In the genomic region with DNA sequence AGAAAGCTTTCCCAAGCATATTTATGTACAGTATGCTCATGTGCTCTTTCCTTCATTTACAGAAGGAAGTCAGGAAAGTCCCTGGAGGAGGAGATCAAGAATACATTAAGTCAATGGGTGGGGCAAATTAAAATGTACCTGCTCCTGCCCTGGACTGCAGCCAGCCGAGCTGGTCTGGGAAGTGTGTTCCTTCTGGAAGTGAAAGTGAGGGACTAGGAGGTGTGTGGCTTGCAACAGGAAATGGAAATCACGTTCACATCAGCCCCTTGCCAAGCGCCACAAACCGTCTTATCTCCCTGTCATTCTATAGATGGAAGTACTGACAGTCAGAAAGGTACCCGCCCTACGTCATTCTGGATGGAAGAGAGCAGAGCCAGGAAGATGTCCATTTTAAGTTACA, we compare ENCODE assay signal across 10 mouse cellular contexts. TPM values are rescaled to one million over a fixed set of nuclear protein-coding genes. Genes with fewer than 3 reads are reported as not detected.
DNase-seq lines count a peak whose midpoint lies in the region; ATAC-seq and TF ChIP-seq lines count a peak whose summit lies in the region.
"Had no signal": no experiment of that assay in that cellular context is flagged by ENCODE, and none has a peak within 500 bp of the region (broad histone marks: within the 10 kb centered on the region; RNA-seq: fewer than 3 reads in every experiment).

No protein-coding gene starts in this region.

- no peak overlapping the region for H3K4me2 ChIP-seq in midbrain, postnatal 0 days (ENCODE audit: low read depth, low read length, poor library complexity, severe bottlenecking)
- H3K4me2 ChIP-seq: midbrain, embryonic 13.5 days had no signal

- 80% methylated on average over 6 of the region's 6 CpGs for WGBS in midbrain, postnatal 0 days

- no peak overlapping the region for H3K9ac ChIP-seq in midbrain, postnatal 0 days (replicated peaks; ENCODE audit: low read length, poor library complexity, severe bottlenecking)
- H3K9ac ChIP-seq: midbrain, embryonic 13.5 days had no signal

- no peaks in the 10 kb centered on the region for H3K27me3 ChIP-seq in midbrain, postnatal 0 days (ENCODE audit: insufficient read depth, low read length)
- H3K27me3 ChIP-seq: midbrain, embryonic 13.5 days had no signal

- peak; percentile 27 to 33 for DNase-seq in heart, adult 18-20 months
- DNase-seq in heart, postnatal 25 days (ENCODE audit: low spot score): no peak
- DNase-seq in heart, postnatal 36 days: peak; percentile 11 to 26
- DNase-seq in kidney, postnatal 36 days: peak; percentile 72 to 82
- DNase-seq in retina, embryonic 14.5 days (ENCODE audit: low spot score): no peak
- DNase-seq in midbrain, postnatal 0 days (ENCODE audit: low spot score): no peak
- no peak for DNase-seq in gastrocnemius, postnatal 25 days

- intact Hi-C loops in heart, postnatal 25 days (cut with DNase I): no loop called here
- intact Hi-C loops in heart, postnatal 36 days (cut with DNase I): no loop called here

- no peak overlapping the region for H3K27ac ChIP-seq in midbrain, postnatal 0 days (ENCODE audit: low read depth, low read length)
- H3K27ac ChIP-seq: midbrain, embryonic 13.5 days had no signal

- peak; percentile 71 for ATAC-seq in megakaryocyte progenitor cell, adult 5-6 weeks (replicated peaks; ENCODE audit: poor library complexity)
- no peak for ATAC-seq in midbrain, postnatal 0 days (ENCODE audit: low FRiP score)

- TF ChIP-seq CTCF in midbrain, postnatal 0 days (IDR thresholded peaks at IDR 0.05): no peak

- no peaks in the 10 kb centered on the region for H3K36me3 ChIP-seq in midbrain, postnatal 0 days (ENCODE audit: insufficient read depth, low read length)
- H3K36me3 ChIP-seq: midbrain, embryonic 13.5 days had no signal

- H3K4me1 ChIP-seq in midbrain, postnatal 0 days (ENCODE audit: insufficient read depth, low read length): no peaks in the 10 kb centered on the region
- H3K4me1 ChIP-seq: midbrain, embryonic 13.5 days had no signal

- no peaks in the 10 kb centered on the region for H3K9me3 ChIP-seq in midbrain, postnatal 0 days (ENCODE audit: low read length)
- H3K9me3 ChIP-seq: midbrain, embryonic 13.5 days had no signal

- H3K4me3 ChIP-seq in midbrain, postnatal 0 days (ENCODE audit: low read depth, low read length): no peak overlapping the region
- H3K4me3 ChIP-seq: erythroblast, embryonic 14.5 days; midbrain, embryonic 13.5 days had no signal

RNA-seq across cellular contexts. Expression of a gene that starts 0.4 kb away (rescaled TPM):
- not detected for total RNA-seq in heart, adult 18-20 months (2021)
- total RNA-seq in heart, postnatal 25 days (2021): not detected
- total RNA-seq in heart, postnatal 36 days (2021): not detected
- total RNA-seq in megakaryocyte progenitor cell, adult 5-6 weeks (2015): 0.32 TPM in 1 of 2 replicates, not detected in the other
- 0.21 and 0.78 TPM in 2 replicates for total RNA-seq in megakaryocyte progenitor cell, adult 5-6 weeks (2017)
- not detected in 2 replicates for total RNA-seq in midbrain, postnatal 0 days (2014; rRNA removed)
- polyA plus RNA-seq in midbrain, postnatal 0 days (2015; fragmentation: Nextera tagmentation; extraction: Ambion mirVana): not detected in 2 replicates
- total RNA-seq in gastrocnemius, postnatal 25 days (2021): under 1 TPM in 1 of 2 experiments, not detected in 1; 0.08 TPM
- polyA plus RNA-seq: erythroblast, embryonic 14.5 days; midbrain, embryonic 13.5 days had no signal

Comparison
In these comparisons a context has a peak if more than half of its experiments do, and no peak if none do; other contexts are left out.
1. DNase-seq: peak in heart, adult 18-20 months (2 of 2), heart, postnatal 36 days (2 of 2) and kidney, postnatal 36 days (2 of 2); none in heart, postnatal 25 days (single experiment), retina, embryonic 14.5 days (single experiment), midbrain, postnatal 0 days (single experiment) and gastrocnemius, postnatal 25 days (single experiment).